Mouse (Mus musculus): ENCODE measurements at regions not wholly inside any gene's neighbourhood (a gene's known extent, or its start where the extent isn't known, plus 50 kb on each side); places are given as distances from the start of the nearest gene placed in this dataset.

GRCm38 (mm10) chr13:97510431-97511261, 249.8 kb downstream of the Gm10260 start:
- WGBS: 48% methylated on average over 10 of the region's 10 CpGs
- Histone ChIP-seq H3K27me3 (ENCODE audit: control insufficient read depth, insufficient read depth, low read length) (no peaks in the 10 kb centered on the region), H3K4me1 (ENCODE audit: control insufficient read depth, insufficient read depth, low read length) (peaks cover 16% of the 10 kb centered on the region; the same call in 1 of the 2 replicates), H3K4me3 (ENCODE audit: low read depth, low read length) (no peak overlapping the region), H3K9ac (replicated peaks; ENCODE audit: low read depth, low read length) (no peak overlapping the region), H3K36me3 (ENCODE audit: control insufficient read depth, insufficient read depth, low read length) (no peaks in the 10 kb centered on the region), H3K27ac (ENCODE audit: low read length) (peak overlapping the region; percentile 66; the same call in 1 of the 2 replicates), H3K4me2 (replicated peaks; ENCODE audit: low read depth, low read length) (no peak overlapping the region; the same call in 1 of the 2 replicates), H3K9me3 (ENCODE audit: control insufficient read depth, low read depth, low read length) (no peaks in the 10 kb centered on the region)
- ATAC-seq (ENCODE audit: insufficient number of reproducible peaks, insufficient read depth, low FRiP score, low read depth): peak; percentile 80

- H3K9me3 ChIP-seq (ENCODE audit: control insufficient read depth, low read depth, low read length): no peaks in the 10 kb centered on the region
- no peaks in the 10 kb centered on the region for H3K27me3 ChIP-seq (ENCODE audit: control insufficient read depth, insufficient read depth, low read length)
- ATAC-seq (ENCODE audit: insufficient number of reproducible peaks, insufficient read depth, low FRiP score, low read depth): no peak
- H3K9ac ChIP-seq (replicated peaks; ENCODE audit: low read depth, low read length): no peak overlapping the region
- 74% methylated on average over 5 of the region's 5 CpGs for WGBS
- no peak overlapping the region for H3K4me2 ChIP-seq (replicated peaks; ENCODE audit: low read depth, low read length)
- no peaks in the 10 kb centered on the region for H3K36me3 ChIP-seq (ENCODE audit: control insufficient read depth, insufficient read depth, low read length)
- H3K4me3 ChIP-seq (ENCODE audit: low read depth, low read length): no peak overlapping the region
- H3K4me1 ChIP-seq (ENCODE audit: control insufficient read depth, insufficient read depth, low read length): no peaks in the 10 kb centered on the region
- H3K27ac ChIP-seq (ENCODE audit: low read length): no peak overlapping the region
These were observed 255.5 kb downstream of the Gm10260 start for GRCm38 (mm10) chr13:97504949-97505348.

- Histone ChIP-seq H3K9ac (replicated peaks; ENCODE audit: low read depth, low read length) (no peak overlapping the region), H3K27ac (ENCODE audit: low read length) (no peak overlapping the region), H3K36me3 (ENCODE audit: control insufficient read depth, insufficient read depth, low read length) (no peaks in the 10 kb centered on the region), H3K4me1 (ENCODE audit: control insufficient read depth, insufficient read depth, low read length) (no peaks in the 10 kb centered on the region), H3K27me3 (ENCODE audit: control insufficient read depth, insufficient read depth, low read length) (no peaks in the 10 kb centered on the region), H3K4me2 (replicated peaks; ENCODE audit: low read depth, low read length) (no peak overlapping the region), H3K9me3 (ENCODE audit: control insufficient read depth, low read depth, low read length) (no peaks in the 10 kb centered on the region), H3K4me3 (ENCODE audit: low read depth, low read length) (no peak overlapping the region)
- no peak for ATAC-seq (ENCODE audit: insufficient number of reproducible peaks, insufficient read depth, low FRiP score, low read depth)
- WGBS: 94% methylated on average over 10 of the region's 10 CpGs
These were observed 256.3 kb downstream of the Gm10260 start for GRCm38 (mm10) chr13:97503955-97504739.

- WGBS: 62% methylated on average over 5 of the region's 5 CpGs
- no peaks in the 10 kb centered on the region for H3K36me3 ChIP-seq (ENCODE audit: control insufficient read depth, insufficient read depth, low read length)
- H3K9ac ChIP-seq (replicated peaks; ENCODE audit: low read depth, low read length): no peak overlapping the region
- H3K27me3 ChIP-seq (ENCODE audit: control insufficient read depth, insufficient read depth, low read length): no peaks in the 10 kb centered on the region
- H3K9me3 ChIP-seq (ENCODE audit: control insufficient read depth, low read depth, low read length): no peaks in the 10 kb centered on the region
- H3K4me2 ChIP-seq (replicated peaks; ENCODE audit: low read depth, low read length): no peak overlapping the region
- no peaks in the 10 kb centered on the region for H3K4me1 ChIP-seq (ENCODE audit: control insufficient read depth, insufficient read depth, low read length)
- no peak overlapping the region for H3K4me3 ChIP-seq (ENCODE audit: low read depth, low read length)
- no peak for ATAC-seq (ENCODE audit: insufficient number of reproducible peaks, insufficient read depth, low FRiP score, low read depth)
- H3K27ac ChIP-seq (ENCODE audit: low read length): no peak overlapping the region
These were observed 257.0 kb downstream of the Gm10260 start for GRCm38 (mm10) chr13:97503391-97503790.

- WGBS: 73% methylated on average over 8 of the region's 8 CpGs
- H3K4me2 ChIP-seq (replicated peaks; ENCODE audit: low read depth, low read length): no peak overlapping the region
- H3K9ac ChIP-seq (replicated peaks; ENCODE audit: low read depth, low read length): no peak overlapping the region
- no peaks in the 10 kb centered on the region for H3K4me1 ChIP-seq (ENCODE audit: control insufficient read depth, insufficient read depth, low read length)
- no peaks in the 10 kb centered on the region for H3K27me3 ChIP-seq (ENCODE audit: control insufficient read depth, insufficient read depth, low read length)
- H3K36me3 ChIP-seq (ENCODE audit: control insufficient read depth, insufficient read depth, low read length): no peaks in the 10 kb centered on the region
- H3K9me3 ChIP-seq (ENCODE audit: control insufficient read depth, low read depth, low read length): no peaks in the 10 kb centered on the region
- H3K4me3 ChIP-seq (ENCODE audit: low read depth, low read length): no peak overlapping the region
- ATAC-seq (ENCODE audit: insufficient number of reproducible peaks, insufficient read depth, low FRiP score, low read depth): no peak
- H3K27ac ChIP-seq (ENCODE audit: low read length): no peak overlapping the region
These were observed 259.2 kb downstream of the Enc1 start for GRCm38 (mm10) chr13:97500155-97500554.

- no peak overlapping the region for H3K27ac ChIP-seq (ENCODE audit: low read length)
- H3K4me3 ChIP-seq (ENCODE audit: low read depth, low read length): no peak overlapping the region
- no peaks in the 10 kb centered on the region for H3K27me3 ChIP-seq (ENCODE audit: control insufficient read depth, insufficient read depth, low read length)
- 84% methylated on average over 5 of the region's 5 CpGs for WGBS
- H3K4me2 ChIP-seq (replicated peaks; ENCODE audit: low read depth, low read length): no peak overlapping the region
- no peak for ATAC-seq (ENCODE audit: insufficient number of reproducible peaks, insufficient read depth, low FRiP score, low read depth)
- H3K9ac ChIP-seq (replicated peaks; ENCODE audit: low read depth, low read length): no peak overlapping the region
- no peaks in the 10 kb centered on the region for H3K4me1 ChIP-seq (ENCODE audit: control insufficient read depth, insufficient read depth, low read length)
- no peaks in the 10 kb centered on the region for H3K36me3 ChIP-seq (ENCODE audit: control insufficient read depth, insufficient read depth, low read length)
- H3K9me3 ChIP-seq (ENCODE audit: control insufficient read depth, low read depth, low read length): no peaks in the 10 kb centered on the region
These were observed 258.1 kb downstream of the Enc1 start for GRCm38 (mm10) chr13:97498981-97499380.

- Histone ChIP-seq H3K9me3 (ENCODE audit: control insufficient read depth, low read depth, low read length) (no peaks in the 10 kb centered on the region), H3K36me3 (ENCODE audit: control insufficient read depth, insufficient read depth, low read length) (no peaks in the 10 kb centered on the region), H3K4me1 (ENCODE audit: control insufficient read depth, insufficient read depth, low read length) (no peaks in the 10 kb centered on the region), H3K4me2 (replicated peaks; ENCODE audit: low read depth, low read length) (no peak overlapping the region), H3K27me3 (ENCODE audit: control insufficient read depth, insufficient read depth, low read length) (no peaks in the 10 kb centered on the region), H3K4me3 (ENCODE audit: low read depth, low read length) (no peak overlapping the region), H3K27ac (ENCODE audit: low read length) (no peak overlapping the region), H3K9ac (replicated peaks; ENCODE audit: low read depth, low read length) (no peak overlapping the region)
- no peak for ATAC-seq (ENCODE audit: insufficient number of reproducible peaks, insufficient read depth, low FRiP score, low read depth)
- WGBS: 79% methylated on average over 5 of the region's 5 CpGs
These were observed 257.0 kb downstream of the Enc1 start for GRCm38 (mm10) chr13:97497928-97498327.

- no peak for ATAC-seq (ENCODE audit: insufficient number of reproducible peaks, insufficient read depth, low FRiP score, low read depth)
- Histone ChIP-seq H3K27me3 (ENCODE audit: control insufficient read depth, insufficient read depth, low read length) (no peaks in the 10 kb centered on the region), H3K27ac (ENCODE audit: low read length) (no peak overlapping the region), H3K36me3 (ENCODE audit: control insufficient read depth, insufficient read depth, low read length) (no peaks in the 10 kb centered on the region), H3K9me3 (ENCODE audit: control insufficient read depth, low read depth, low read length) (no peaks in the 10 kb centered on the region), H3K4me3 (ENCODE audit: low read depth, low read length) (no peak overlapping the region), H3K9ac (replicated peaks; ENCODE audit: low read depth, low read length) (no peak overlapping the region), H3K4me2 (replicated peaks; ENCODE audit: low read depth, low read length) (no peak overlapping the region), H3K4me1 (ENCODE audit: control insufficient read depth, insufficient read depth, low read length) (peaks cover 5% of the 10 kb centered on the region; the same call in 1 of the 2 replicates)
- WGBS: 87% methylated on average over 2 of the region's 2 CpGs
These were observed 253.9 kb downstream of the Enc1 start for GRCm38 (mm10) chr13:97494770-97495169.
